Mouse (Mus musculus) forebrain, embryonic 10.5 days (tissue): ENCODE results near the gene Vmn2r38. TPM values are rescaled to one million over a fixed set of nuclear protein-coding genes. Genes with fewer than 3 reads are reported as not detected.
"Not testable (repeated sequence)": the region's sequence is repeated elsewhere in the genome, so short reads cannot be mapped to it uniquely, and the experiment has no call there.

Experiments used
- DNase-seq: peaks from one replicate; pipeline ENCODE4 v3.0.0-alpha.2; 2017; ENCODE audit warnings: low spot score; ENCODE audit errors: extremely low spot score
- H3K27ac ChIP-seq: fragments of 300-500 bp; sonication (generic); 2 replicates; pipeline ENCODE4 v1.5.1; 2016; ENCODE audit warnings: mild to moderate bottlenecking
- H3K27me3 ChIP-seq: fragments of 300-500 bp; sonication (generic); 2 replicates; pipeline ENCODE4 v1.6.1; 2016; ENCODE audit warnings: mild to moderate bottlenecking; ENCODE audit not compliant: poor library complexity, severe bottlenecking
- H3K36me3 ChIP-seq: fragments of 300-500 bp; sonication (generic); replicated peaks from 2 replicates; pipeline ENCODE4 v1.6.1; 2016; ENCODE audit warnings: mild to moderate bottlenecking, moderate library complexity
- H3K4me1 ChIP-seq: fragments of 300-500 bp; sonication (generic); 2 replicates; pipeline ENCODE4 v1.6.1; 2016
- H3K4me3 ChIP-seq: fragments of 300-500 bp; sonication (generic); 2 replicates; pipeline ENCODE4 v1.5.1; 2016; ENCODE audit warnings: mild to moderate bottlenecking, moderate library complexity
- H3K9me3 ChIP-seq: fragments of 300-500 bp; sonication (generic); 2 replicates; pipeline ENCODE4 v1.6.1; 2016; ENCODE audit warnings: mild to moderate bottlenecking, moderate library complexity
- WGBS: fragments of 180-500 bp; shearing (Covaris S2); methylation state at CpG from one replicate; pipeline ENCODE4 v1.1.7; 2016; 5-methylcytosine and 5-hydroxymethylcytosine counted together
- polyA plus RNA-seq: library from polyadenylated mRNA; unstranded; fragments of >200 nt; fragmentation: Nextera tagmentation; extraction: Ambion mirVana; gene quantifications from 2 replicates; pipeline ENCODE4 v1.2.1, GENCODE M21; 2016

Gene Vmn2r38
- polyA plus RNA-seq = not detected in 2 replicates

GRCm38 (mm10) chr7:9097781-9098180 lies at the start of gene Vmn2r38:
Gene Vmn2r38 (minus strand): TSS chr7:9097881.
- H3K27ac ChIP-seq, H3K4me3 ChIP-seq, H3K9me3 ChIP-seq, H3K27me3 ChIP-seq, DNase-seq, H3K4me1 ChIP-seq, H3K36me3 ChIP-seq: not testable (repeated sequence)

GRCm38 (mm10) chr7:9065353-9065752 lies 32.3 kb downstream of the Vmn2r38 start:
- not testable (repeated sequence) for H3K27me3 ChIP-seq, H3K36me3 ChIP-seq, H3K27ac ChIP-seq, H3K9me3 ChIP-seq, H3K4me1 ChIP-seq, DNase-seq, H3K4me3 ChIP-seq
- 87% methylated on average over 4 of the region's 4 CpGs for WGBS

- H3K4me1 ChIP-seq, H3K9me3 ChIP-seq, H3K36me3 ChIP-seq, H3K4me3 ChIP-seq, H3K27me3 ChIP-seq, DNase-seq, H3K27ac ChIP-seq: not testable (repeated sequence)
Observed at GRCm38 (mm10) chr7:9030698-9031097, 67.0 kb downstream of the Vmn2r38 start, which contains the start of gene Vmn2r39. Gene Vmn2r39 (minus strand): TSS chr7:9030798.

Other genes with a start within 250 kb of the Vmn2r38 start
- not detected in 2 replicates for gene Vmn2r40, start 166.4 kb downstream of the Vmn2r38 start, polyA plus RNA-seq
- not detected in 2 replicates for gene Vmn2r39, start 67.1 kb downstream of the Vmn2r38 start, polyA plus RNA-seq
- gene Vmn2r37, start 125.8 kb upstream of the Vmn2r38 start, polyA plus RNA-seq = not detected in 2 replicates